Mouse (Mus musculus) yolk sac, embryonic 10.5 days (tissue): ENCODE results near the gene Sparc.

Experiments
- DNase-seq: peaks from one replicate; pipeline ENCODE4 v3.0.0-alpha.2; 2017; ENCODE audit warnings: low spot score

Gene Sparc

GRCm38 (mm10) chr11:55405601-55406469 lies 17.1 kb downstream of the Sparc start:
- peak; percentile 57 for DNase-seq

GRCm38 (mm10) chr11:55404659-55405457 lies 18.1 kb downstream of the Sparc start:
- DNase-seq, result no peak

GRCm38 (mm10) chr11:55400863-55401262 lies 22.1 kb downstream of the Sparc start:
- no peak for DNase-seq

DNA sequence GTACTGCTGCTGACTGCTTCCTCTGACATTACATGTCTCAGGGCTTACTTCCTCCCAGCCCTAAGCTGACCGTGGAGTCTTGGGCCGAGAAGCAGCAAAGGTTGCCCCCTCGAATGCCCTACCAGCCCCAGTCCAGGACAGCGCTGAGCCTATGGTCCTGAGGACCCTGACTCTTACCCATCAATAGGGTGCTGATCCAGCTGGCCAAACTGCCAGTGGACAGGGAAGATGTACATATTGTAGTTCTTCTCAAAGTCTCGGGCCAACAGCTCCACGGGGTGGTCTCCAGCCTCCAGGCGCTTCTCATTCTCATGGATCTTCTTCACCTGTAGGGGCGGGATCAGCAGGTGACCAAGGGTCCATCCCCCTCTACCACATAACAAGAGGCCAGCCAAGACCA lies 24.6 kb downstream of the Sparc start:
- DNase-seq, result no peak

DNA sequence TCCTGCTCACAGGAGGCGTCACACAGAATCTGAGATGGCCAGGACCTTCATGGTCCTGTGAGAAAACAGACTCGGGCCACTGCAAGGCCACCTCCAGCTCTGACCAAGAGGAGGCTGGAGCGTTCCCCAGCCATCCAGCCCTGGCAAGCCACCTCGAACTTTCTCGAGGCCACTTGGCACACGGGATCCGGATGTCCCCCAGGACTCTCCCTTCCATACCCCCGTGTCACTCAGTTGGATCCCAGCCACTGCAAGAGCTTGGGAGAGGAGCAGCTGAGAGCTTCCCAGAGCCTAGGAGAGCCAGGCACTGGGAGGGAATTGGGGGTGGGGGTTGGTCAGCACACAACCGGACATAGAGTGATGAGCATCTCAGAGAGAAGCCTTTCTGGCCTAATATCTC lies 25.5 kb downstream of the Sparc start:
- DNase-seq, result no peak

DNA sequence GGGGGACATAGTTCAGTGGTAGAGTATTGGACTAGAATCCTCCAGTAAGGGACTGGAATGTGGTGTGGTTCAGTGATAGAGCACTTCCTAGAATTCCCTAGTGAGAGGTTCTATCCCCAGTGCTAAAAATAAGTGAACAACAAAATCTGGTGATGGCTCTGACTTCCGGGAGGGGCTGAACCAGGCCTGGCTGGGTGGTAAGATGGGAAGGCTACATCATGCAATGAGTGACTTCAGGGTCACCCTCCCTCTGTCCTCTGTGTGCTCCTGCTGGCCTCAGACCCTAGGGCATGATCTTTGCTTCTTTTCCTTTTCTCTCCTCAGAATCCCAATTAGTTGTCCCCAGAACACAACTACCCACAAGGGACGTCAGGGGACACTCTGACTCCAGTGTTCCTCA lies 25.9 kb downstream of the Sparc start:
- DNase-seq, result no peak

DNA sequence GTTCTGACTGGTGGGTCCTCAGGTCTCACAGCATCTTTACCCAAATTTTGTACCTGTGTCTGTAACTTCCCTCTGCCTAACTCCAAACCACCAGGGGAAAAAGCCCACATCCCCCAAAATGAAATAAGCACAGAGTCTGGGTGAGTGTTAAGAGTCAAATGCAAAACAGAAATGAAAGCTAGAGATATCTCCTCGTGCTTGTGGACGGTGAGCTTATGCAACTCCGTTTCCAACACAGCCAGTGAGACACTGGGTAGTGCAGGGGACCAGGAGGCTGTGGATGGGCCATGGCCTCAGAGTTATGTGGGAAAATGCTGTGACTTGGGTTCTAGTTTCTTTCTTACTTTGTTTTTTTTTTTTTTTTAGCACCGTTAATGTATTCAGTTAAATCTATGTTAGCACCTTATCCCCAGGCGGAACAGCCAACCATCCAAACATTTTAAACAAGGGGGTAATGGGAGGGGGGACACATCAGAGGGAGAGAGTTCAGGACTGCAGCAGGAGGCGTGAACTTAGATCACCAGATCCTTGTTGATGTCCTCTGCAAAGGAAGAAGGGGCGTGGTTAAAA lies 27.8 kb downstream of the Sparc start:
- DNase-seq, result no peak

DNA sequence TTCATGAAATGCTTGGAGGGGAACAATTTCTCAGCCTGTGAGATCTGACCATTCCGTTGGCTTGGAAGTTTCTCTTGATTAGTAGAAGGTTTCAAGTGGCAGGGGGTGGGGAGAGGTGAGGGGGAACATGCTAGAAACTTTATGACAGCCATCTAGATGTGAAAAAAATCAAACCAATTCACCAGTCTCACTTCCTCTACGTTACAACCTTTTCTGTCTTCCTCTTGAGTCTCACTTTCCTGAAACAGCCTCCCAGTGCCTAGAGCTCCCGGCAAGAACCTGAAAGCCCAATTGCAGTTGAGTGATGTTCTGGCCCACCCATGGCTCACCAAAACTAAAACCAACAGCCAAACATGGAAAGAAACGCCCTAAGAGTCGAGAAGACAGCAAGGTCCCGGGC lies 28.4 kb downstream of the Sparc start:
- no peak for DNase-seq

DNA sequence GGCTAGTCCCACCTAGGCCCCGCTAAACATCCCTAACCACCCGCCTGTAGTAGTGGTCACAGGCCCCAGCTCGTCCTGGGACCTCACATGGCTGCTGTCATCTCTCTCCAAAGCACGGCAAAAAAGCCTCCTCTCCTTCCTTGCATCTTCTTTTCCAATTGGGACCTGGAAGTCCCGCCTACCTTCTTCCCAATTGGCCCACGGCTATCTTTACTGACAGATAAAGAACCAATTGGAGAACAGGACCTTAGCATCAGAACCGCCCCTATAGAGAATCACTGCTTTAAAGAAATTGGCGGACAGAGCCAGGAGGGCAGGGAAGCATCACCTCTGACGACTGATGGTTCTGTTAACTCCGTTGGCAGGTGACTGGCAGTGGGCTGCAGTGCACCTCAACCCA lies 30.5 kb downstream of the Sparc start:
- peak; percentile 62 for DNase-seq

DNA sequence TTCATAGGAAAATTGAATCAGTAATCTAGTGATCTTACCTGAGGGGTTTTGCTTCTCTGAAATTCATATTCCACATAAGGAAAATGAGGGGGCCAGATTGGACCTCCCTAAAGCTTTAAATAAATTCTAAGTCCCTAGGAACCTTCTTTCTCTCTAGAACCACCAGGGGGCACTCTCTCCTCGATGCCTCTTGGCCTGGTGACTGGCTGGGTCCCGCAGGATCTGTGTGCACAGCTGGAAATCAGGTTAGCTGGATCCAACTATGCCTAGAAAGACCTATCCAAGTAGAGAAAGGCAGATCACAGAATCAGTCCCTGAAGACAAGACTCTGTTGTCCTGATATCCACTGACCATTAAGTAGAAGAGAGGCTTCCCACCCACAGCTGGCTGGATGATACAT lies 33.2 kb downstream of the Sparc start:
- DNase-seq, result peak; percentile 54

GRCm38 (mm10) chr11:55387576-55387975 lies 35.4 kb downstream of the Sparc start:
- DNase-seq, result no peak

GRCm38 (mm10) chr11:55386424-55387063 lies 36.4 kb downstream of the Sparc start:
- peak; percentile 78 for DNase-seq

GRCm38 (mm10) chr11:55383463-55384045 lies 39.4 kb downstream of the Sparc start:
- DNase-seq, result no peak

GRCm38 (mm10) chr11:55380908-55381307 lies 42.1 kb downstream of the Sparc start:
- no peak for DNase-seq

DNA sequence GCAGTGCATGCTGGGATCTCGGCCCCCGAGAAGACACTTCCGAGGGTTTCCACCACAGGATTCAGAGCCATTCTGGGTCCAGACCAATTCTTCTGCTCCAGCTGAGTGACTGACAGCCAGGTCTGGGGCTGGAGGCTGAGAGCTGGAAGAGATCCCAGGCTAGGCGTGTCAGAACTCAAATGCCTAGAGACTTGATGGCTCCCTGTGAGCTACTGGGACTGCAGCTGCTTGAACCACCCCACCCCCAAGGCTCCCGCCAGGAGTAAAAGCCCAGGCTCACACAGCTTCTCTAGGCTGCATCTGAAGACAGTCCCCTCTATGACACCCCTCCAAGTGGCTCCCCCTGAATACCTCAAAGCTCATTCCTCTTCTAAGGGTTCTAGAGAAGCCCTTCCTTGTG lies 44.6 kb downstream of the Sparc start:
- no peak for DNase-seq

DNA sequence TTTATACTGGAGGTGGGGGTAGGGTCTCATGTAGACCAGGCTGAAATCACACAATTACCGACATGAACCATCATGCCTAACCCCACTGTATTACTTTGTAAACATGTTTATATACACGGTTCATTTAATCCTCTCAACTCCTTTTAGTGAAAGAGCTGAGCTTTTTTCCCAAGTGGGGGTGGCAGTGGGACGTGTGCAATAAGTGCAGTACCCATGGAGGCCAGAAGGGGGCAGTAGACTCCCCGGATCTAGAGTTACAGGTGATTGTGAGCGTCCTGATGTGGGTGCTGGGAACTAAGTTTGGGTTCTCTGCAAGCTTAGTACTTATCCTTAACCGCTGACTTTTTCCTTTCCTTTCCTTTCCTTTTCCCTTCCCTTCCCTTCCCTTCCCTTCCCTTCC lies 49.1 kb downstream of the Sparc start:
- DNase-seq, result no peak

GRCm38 (mm10) chr11:55373373-55373772 lies 49.6 kb downstream of the Sparc start:
- no peak for DNase-seq

GRCm38 (mm10) chr11:55372001-55372400 lies 51.0 kb downstream of the Sparc start:
- no peak for DNase-seq

- DNase-seq, result no peak
These were observed 53.9 kb downstream of the Sparc start for GRCm38 (mm10) chr11:55369093-55369471.

DNA sequence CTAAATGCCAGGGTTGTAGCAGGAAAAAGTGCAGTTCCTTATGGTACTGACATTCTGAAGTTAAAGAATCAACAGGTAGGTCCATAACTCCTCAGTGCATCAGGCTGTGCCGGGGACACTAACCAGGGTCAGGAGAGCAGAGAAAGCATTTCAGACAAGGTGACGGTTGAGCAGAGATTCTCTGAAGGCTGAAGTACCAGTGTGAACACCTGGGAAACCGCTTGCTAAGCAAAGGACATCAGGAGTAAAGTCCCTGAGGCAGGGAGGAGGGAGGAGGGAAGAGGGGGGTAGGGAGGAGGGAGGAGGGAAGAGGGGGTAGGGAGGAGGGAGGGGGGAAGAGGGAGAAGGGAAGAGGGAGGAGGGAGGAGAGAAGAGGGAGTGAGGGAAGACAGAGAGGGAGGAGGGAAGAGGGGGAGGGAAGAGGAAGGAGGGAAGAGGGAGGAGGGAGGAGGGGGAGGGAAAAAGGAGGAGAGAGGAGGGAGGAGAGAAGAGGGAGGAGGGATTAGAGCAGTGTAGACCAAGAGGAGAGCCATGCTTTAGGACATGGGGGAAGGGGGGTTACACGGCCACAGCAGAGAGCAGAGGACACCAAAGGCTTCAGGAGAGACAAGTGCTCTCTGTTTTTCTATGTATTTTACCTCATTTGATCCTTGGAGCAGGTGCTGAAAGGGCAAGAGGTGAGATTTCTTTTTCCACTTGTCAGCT lies 54.4 kb downstream of the Sparc start:
- no peak for DNase-seq

- DNase-seq, result no peak
These were observed 55.2 kb downstream of the Sparc start for GRCm38 (mm10) chr11:55367783-55368182.
